24 mouse cellular contexts compared by ENCODE assay signal in genomic region chr1:51139605-51140004, GRCm38 (mm10).
"Had no signal": no experiment of that assay in that cellular context is flagged by ENCODE, and none has a peak within 500 bp of the region (broad histone marks: within the 10 kb centered on the region; RNA-seq: fewer than 3 reads in every experiment).

No protein-coding gene starts in this region.

- H3K4me2 ChIP-seq: heart, embryonic 11.5 days; heart, embryonic 13.5 days; heart, embryonic 15.5 days; hindbrain, embryonic 12.5 days; hindbrain, embryonic 14.5 days; intestine, embryonic 15.5 days; liver, embryonic 11.5 days had no signal

- H3K9me3 ChIP-seq: heart, embryonic 13.5 days; heart, embryonic 15.5 days; hindbrain, embryonic 10.5 days; hindbrain, embryonic 12.5 days; intestine, embryonic 15.5 days had no signal

- H3K27me3 ChIP-seq: heart, embryonic 13.5 days; heart, embryonic 15.5 days; hindbrain, embryonic 12.5 days; intestine, embryonic 15.5 days had no signal

- ATAC-seq: hindbrain, embryonic 16.5 days; inflammation-experienced regulatory T-cells, adult 6 months; intestine, embryonic 15.5 days; intestine, postnatal 0 days had no signal

- H3K9ac ChIP-seq: heart, embryonic 13.5 days; heart, embryonic 15.5 days; hindbrain, embryonic 12.5 days; hindbrain, embryonic 14.5 days; intestine, embryonic 15.5 days had no signal

- DNase-seq: gastrocnemius, adult 2 months; gastrocnemius, postnatal 10 days; gastrocnemius, postnatal 25 days; heart, adult 2 months; heart, postnatal 4 days; kidney, adult 18-20 months; kidney, adult 8-10 months; kidney, postnatal 10 days; kidney, postnatal 25 days; kidney, postnatal 4 days; liver had no signal

- H3K27ac ChIP-seq: gastrocnemius, adult 2 months; heart, adult 2 months; heart, embryonic 13.5 days; heart, embryonic 15.5 days; hindbrain, embryonic 10.5 days; hindbrain, embryonic 12.5 days; hindbrain, embryonic 14.5 days; intestine, embryonic 15.5 days; layer of hippocampus, adult 2 months; left cerebral cortex, adult 2 months had no signal

- H3K4me3 ChIP-seq: gastrocnemius, adult 2 months; heart, adult 2 months; heart, embryonic 13.5 days; heart, embryonic 15.5 days; hindbrain, embryonic 10.5 days; hindbrain, embryonic 12.5 days; intestine, embryonic 15.5 days; layer of hippocampus, adult 2 months; left cerebral cortex, adult 2 months had no signal

- H3K36me3 ChIP-seq: heart, embryonic 13.5 days; heart, embryonic 15.5 days; hindbrain, embryonic 10.5 days; hindbrain, embryonic 12.5 days; intestine, embryonic 15.5 days had no signal

- H3K4me1 ChIP-seq: hindbrain, embryonic 10.5 days; hindbrain, embryonic 12.5 days; intestine, embryonic 15.5 days had no signal
